Mouse (Mus musculus) cortical plate, adult 2 months (tissue): Measurements from ENCODE around the gene Olr1.

Source experiments
- CTCF ChIP-seq: fragments of 200-500 bp; IDR thresholded peaks from 2 replicates; pipeline ENCODE4 v1.5.1; 2011; ENCODE audit warnings: mild to moderate bottlenecking, control low read depth, low read length; ENCODE audit not compliant: insufficient read depth; ENCODE audit errors: extremely low read depth
- POLR2A ChIP-seq: fragments of 200-500 bp; IDR thresholded peaks from 2 replicates; pipeline ENCODE4 v1.6.1; 2011; ENCODE audit warnings: mild to moderate bottlenecking, low read length, control low read depth; ENCODE audit not compliant: insufficient read depth; ENCODE audit errors: extremely low read depth

DNA sequence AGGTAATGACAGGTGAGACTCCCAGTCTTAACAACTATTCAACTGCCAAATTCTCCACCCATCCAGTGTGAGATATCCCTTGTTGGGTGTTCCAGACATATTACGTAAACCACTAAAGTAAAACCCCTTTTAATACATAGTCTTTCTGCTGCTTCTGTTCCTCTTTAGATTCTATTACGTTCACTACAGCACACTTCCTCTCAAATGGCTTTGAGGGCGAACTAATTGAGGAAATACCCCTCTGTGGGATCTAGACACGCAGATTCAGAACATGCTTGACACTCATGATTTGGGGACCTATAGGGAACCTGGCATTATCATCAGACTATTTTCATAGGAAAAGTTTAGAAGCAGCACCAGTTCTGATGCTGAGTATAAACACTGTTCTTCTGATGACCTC is 12.0 kb downstream of the Olr1 start:
- TF ChIP-seq POLR2A (no peak), CTCF (no peak)
